27 mouse cellular contexts compared by ENCODE assay signal in genomic region chr9:102388266-102388665, GRCm38 (mm10). TPM values are rescaled to one million over a fixed set of nuclear protein-coding genes. Genes with fewer than 3 reads are reported as not detected.
DNase-seq lines count a peak whose midpoint lies in the region; ATAC-seq and TF ChIP-seq lines count a peak whose summit lies in the region.
"Had no signal": no experiment of that assay in that cellular context is flagged by ENCODE, and none has a peak within 500 bp of the region (broad histone marks: within the 10 kb centered on the region; RNA-seq: fewer than 3 reads in every experiment).

No protein-coding gene starts in this region.

- no peaks in the 10 kb centered on the region for H3K27me3 ChIP-seq in hindbrain, embryonic 11.5 days (ENCODE audit: control insufficient read depth, insufficient read depth, low read length)
- no peaks in the 10 kb centered on the region for H3K27me3 ChIP-seq in hindbrain, embryonic 12.5 days
- H3K27me3 ChIP-seq in kidney, embryonic 15.5 days: no peaks in the 10 kb centered on the region; the same call in 1 of the 2 replicates
- H3K27me3 ChIP-seq in stomach, postnatal 0 days (ENCODE audit: control insufficient read depth, insufficient read depth, low read length): no peaks in the 10 kb centered on the region
- H3K27me3 ChIP-seq: embryonic facial prominence, embryonic 12.5 days; forebrain, embryonic 15.5 days; hindbrain, embryonic 13.5 days; liver, embryonic 13.5 days; lung, embryonic 15.5 days; midbrain, embryonic 15.5 days; neural tube, embryonic 15.5 days had no signal

- H3K4me3 ChIP-seq in hindbrain, embryonic 11.5 days (ENCODE audit: low read depth, low read length): no peak overlapping the region
- H3K4me3 ChIP-seq in hindbrain, embryonic 12.5 days: no peak overlapping the region
- H3K4me3 ChIP-seq in kidney, embryonic 15.5 days (replicated peaks): no peak overlapping the region
- no peak overlapping the region for H3K4me3 ChIP-seq in stomach, postnatal 0 days (ENCODE audit: low read depth, low read length)
- H3K4me3 ChIP-seq: embryonic facial prominence, embryonic 12.5 days; forebrain, embryonic 15.5 days; gastrocnemius, adult 2 months; heart, adult 2 months; hindbrain, embryonic 13.5 days; liver, embryonic 13.5 days; lung, embryonic 15.5 days; midbrain, embryonic 10.5 days; midbrain, embryonic 15.5 days; neural tube, embryonic 15.5 days had no signal

- no peaks in the 10 kb centered on the region for H3K4me1 ChIP-seq in hindbrain, embryonic 11.5 days (replicated peaks; ENCODE audit: control insufficient read depth, insufficient read depth, low read length)
- peaks cover 3% of the 10 kb centered on the region; the same call in 1 of the 2 replicates for H3K4me1 ChIP-seq in hindbrain, embryonic 12.5 days
- H3K4me1 ChIP-seq in kidney, embryonic 15.5 days: no peaks in the 10 kb centered on the region
- no peaks in the 10 kb centered on the region for H3K4me1 ChIP-seq in stomach, postnatal 0 days (replicated peaks; ENCODE audit: control insufficient read depth, insufficient read depth)
- H3K4me1 ChIP-seq: embryonic facial prominence, embryonic 12.5 days; forebrain, embryonic 15.5 days; hindbrain, embryonic 13.5 days; liver, embryonic 13.5 days; lung, embryonic 15.5 days; neural tube, embryonic 15.5 days had no signal

- no peaks in the 10 kb centered on the region for H3K36me3 ChIP-seq in hindbrain, embryonic 11.5 days (ENCODE audit: control insufficient read depth, insufficient read depth, low read length)
- no peaks in the 10 kb centered on the region for H3K36me3 ChIP-seq in hindbrain, embryonic 12.5 days
- H3K36me3 ChIP-seq in kidney, embryonic 15.5 days: no peaks in the 10 kb centered on the region
- no peaks in the 10 kb centered on the region for H3K36me3 ChIP-seq in stomach, postnatal 0 days (ENCODE audit: control insufficient read depth, insufficient read depth, low read length)
- H3K36me3 ChIP-seq: embryonic facial prominence, embryonic 12.5 days; forebrain, embryonic 15.5 days; hindbrain, embryonic 13.5 days; liver, embryonic 13.5 days; lung, embryonic 15.5 days; midbrain, embryonic 10.5 days; midbrain, embryonic 15.5 days; neural tube, embryonic 15.5 days had no signal

- peak; percentile 17 for DNase-seq in hindbrain, embryonic 11.5 days (ENCODE audit: low spot score)
- peak; percentile 19 to 43 for DNase-seq in kidney, postnatal 25 days
- peak; percentile 50 for DNase-seq in embryo, embryonic 10.5 days (ENCODE audit: low spot score)
- DNase-seq in embryo, embryonic 9.5 days (ENCODE audit: extremely low spot score): peak; percentile 9
- DNase-seq in stomach, postnatal 0 days (ENCODE audit: low spot score): no peak
- DNase-seq: adrenal gland, postnatal 25 days; B cell, adult 2 months; cerebellum, adult 11-12 months; cerebellum, adult 9-11 months; gastrocnemius, adult 2 months; gastrocnemius, postnatal 36 days; heart, adult 2 months; layer of hippocampus, adult 9-11 months; liver, embryonic 13.5 days; right cerebral cortex, postnatal 25 days; thymus, adult 18-20 months; thymus, postnatal 36 days had no signal

- no peak overlapping the region for H3K9ac ChIP-seq in hindbrain, embryonic 11.5 days (ENCODE audit: low read depth, low read length)
- H3K9ac ChIP-seq in hindbrain, embryonic 12.5 days: no peak overlapping the region
- no peak overlapping the region for H3K9ac ChIP-seq in kidney, embryonic 15.5 days
- H3K9ac ChIP-seq in stomach, postnatal 0 days (ENCODE audit: low read length): no peak overlapping the region
- H3K9ac ChIP-seq: embryonic facial prominence, embryonic 12.5 days; forebrain, embryonic 15.5 days; hindbrain, embryonic 13.5 days; liver, embryonic 13.5 days; lung, embryonic 15.5 days; midbrain, embryonic 15.5 days; neural tube, embryonic 15.5 days had no signal

- TF ChIP-seq CTCF in stomach, postnatal 0 days (IDR thresholded peaks at IDR 0.05; ENCODE audit: low read depth): no peak

- no peak overlapping the region for H3K4me2 ChIP-seq in hindbrain, embryonic 11.5 days (replicated peaks; ENCODE audit: low read depth, low read length)
- H3K4me2 ChIP-seq in hindbrain, embryonic 12.5 days (replicated peaks): no peak overlapping the region
- H3K4me2 ChIP-seq in kidney, embryonic 15.5 days: no peak overlapping the region
- H3K4me2 ChIP-seq in stomach, postnatal 0 days (replicated peaks; ENCODE audit: low read depth): no peak overlapping the region
- H3K4me2 ChIP-seq: embryonic facial prominence, embryonic 12.5 days; forebrain, embryonic 15.5 days; hindbrain, embryonic 13.5 days; liver, embryonic 13.5 days; lung, embryonic 15.5 days; midbrain, embryonic 15.5 days; neural tube, embryonic 15.5 days had no signal

- H3K27ac ChIP-seq in hindbrain, embryonic 11.5 days (ENCODE audit: low read depth, low read length): no peak overlapping the region
- no peak overlapping the region for H3K27ac ChIP-seq in hindbrain, embryonic 12.5 days
- no peak overlapping the region for H3K27ac ChIP-seq in kidney, embryonic 15.5 days
- no peak overlapping the region for H3K27ac ChIP-seq in stomach, postnatal 0 days (replicated peaks)
- H3K27ac ChIP-seq: embryonic facial prominence, embryonic 12.5 days; forebrain, embryonic 15.5 days; gastrocnemius, adult 2 months; heart, adult 2 months; hindbrain, embryonic 13.5 days; liver, embryonic 13.5 days; lung, embryonic 15.5 days; midbrain, embryonic 10.5 days; midbrain, embryonic 15.5 days; neural tube, embryonic 15.5 days had no signal

- H3K9me3 ChIP-seq in hindbrain, embryonic 11.5 days (ENCODE audit: control insufficient read depth, low read length): no peaks in the 10 kb centered on the region
- no peaks in the 10 kb centered on the region for H3K9me3 ChIP-seq in hindbrain, embryonic 12.5 days (replicated peaks)
- no peaks in the 10 kb centered on the region for H3K9me3 ChIP-seq in kidney, embryonic 15.5 days (replicated peaks)
- no peaks in the 10 kb centered on the region for H3K9me3 ChIP-seq in stomach, postnatal 0 days (ENCODE audit: control insufficient read depth, low read length)
- H3K9me3 ChIP-seq: embryonic facial prominence, embryonic 12.5 days; forebrain, embryonic 15.5 days; hindbrain, embryonic 13.5 days; liver, embryonic 13.5 days; lung, embryonic 15.5 days; midbrain, embryonic 10.5 days; midbrain, embryonic 15.5 days; neural tube, embryonic 15.5 days had no signal

- no peak for ATAC-seq in hindbrain, embryonic 11.5 days (ENCODE audit: low FRiP score)
- ATAC-seq in hindbrain, embryonic 12.5 days (ENCODE audit: low FRiP score): no peak
- no peak for ATAC-seq in kidney, embryonic 15.5 days (replicated peaks; ENCODE audit: low FRiP score)
- no peak for ATAC-seq in stomach, postnatal 0 days (ENCODE audit: low FRiP score, low TSS enrichment)
- ATAC-seq: forebrain, embryonic 15.5 days; intestine, embryonic 16.5 days; midbrain, embryonic 15.5 days had no signal

- 46% methylated on average over 8 of the region's 8 CpGs for WGBS in hindbrain, embryonic 11.5 days
- WGBS in hindbrain, embryonic 12.5 days: 45% methylated on average over 8 of the region's 8 CpGs
- WGBS in kidney, embryonic 15.5 days: 52% methylated on average over 8 of the region's 8 CpGs
- 49% methylated on average over 8 of the region's 8 CpGs for WGBS in stomach, postnatal 0 days

- TF ChIP-seq EP300 in stomach, postnatal 0 days (optimal IDR thresholded peaks at IDR 0.05): no peak

RNA-seq across cellular contexts. Expression of gene Ephb1, which starts 33.8 kb away (rescaled TPM):
- polyA plus RNA-seq in hindbrain, embryonic 11.5 days (2014; fragmentation: Nextera tagmentation; extraction: Ambion mirVana): 16.5 and 18.3 TPM in 2 replicates
- 28.1 and 30.2 TPM in 2 replicates for polyA plus RNA-seq in hindbrain, embryonic 12.5 days (2016; fragmentation: Nextera tagmentation; extraction: Ambion mirVana)
- 4.1 and 4.8 TPM in 2 replicates for polyA plus RNA-seq in kidney, embryonic 15.5 days (2015; fragmentation: Nextera tagmentation; extraction: Ambion mirVana)
- polyA plus RNA-seq in stomach, postnatal 0 days (2015; fragmentation: Nextera tagmentation; extraction: Ambion mirVana): 1.0 and 1.1 TPM in 2 replicates
